Mouse (Mus musculus) left cerebral cortex, adult 18-20 months (tissue): Measurements from ENCODE around the gene Hk2. TPM values are rescaled to one million over a fixed set of nuclear protein-coding genes. Genes with fewer than 3 reads are reported as not detected.
"Not testable (repeated sequence)": the region's sequence is repeated elsewhere in the genome, so short reads cannot be mapped to it uniquely, and the experiment has no call there.

Experiments used
- DNase-seq, 2 experiments: peaks; one replicate each; pipeline ENCODE4 v3.0.0; 2021 to 2022; ENCODE audit warnings: low spot score in 2 of 2, mixed read lengths in 1 of 2
- total RNA-seq, 2 experiments: library from RNA; stranded (reverse); gene quantifications; 2 replicates each; pipeline ENCODE4 v1.2.3; 2021

Gene Hk2
- total RNA-seq, 2 experiments from 2014 or later = 2.5 to 4.4 TPM

DNA sequence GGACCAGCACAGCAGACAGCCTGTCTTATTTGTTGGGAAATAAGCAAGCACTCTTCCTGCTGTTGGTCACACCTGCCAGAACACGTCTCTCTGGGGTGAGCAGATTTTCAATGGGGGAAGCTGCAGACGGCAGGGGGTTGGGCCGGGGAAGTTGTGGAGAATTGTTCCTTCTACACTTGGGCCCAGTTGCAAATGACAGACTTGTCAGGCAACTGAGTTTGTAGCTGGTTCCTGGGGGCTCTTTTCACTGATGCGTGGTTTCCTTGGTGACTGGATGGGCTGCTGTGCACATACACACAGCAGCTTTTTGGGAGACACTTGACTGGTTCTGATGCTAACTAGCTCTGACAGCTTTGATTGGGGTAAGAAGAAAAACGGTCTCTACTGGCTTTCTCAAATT lies 74.4 kb downstream of the Hk2 start:
- DNase-seq = no peak

DNA sequence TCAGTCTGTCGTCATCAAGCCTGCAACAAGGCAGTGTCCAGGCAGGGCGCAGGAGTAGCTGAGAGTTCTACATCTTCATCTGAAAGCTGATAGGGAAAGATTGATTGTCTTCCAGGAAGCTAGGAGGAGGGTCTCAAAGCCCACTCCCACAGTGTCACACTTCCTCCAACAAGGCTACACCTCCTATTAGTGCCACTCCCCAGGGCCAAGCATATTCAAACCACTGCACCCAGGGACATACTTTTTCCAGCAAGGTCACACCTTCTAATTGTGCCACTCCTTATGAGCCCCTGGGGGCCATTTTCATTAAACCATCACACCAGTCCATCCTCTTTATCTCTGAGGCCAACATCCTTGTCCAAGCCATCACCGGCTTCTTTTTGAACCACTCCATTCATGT lies 77.5 kb downstream of the Hk2 start:
- no peak for DNase-seq

DNA sequence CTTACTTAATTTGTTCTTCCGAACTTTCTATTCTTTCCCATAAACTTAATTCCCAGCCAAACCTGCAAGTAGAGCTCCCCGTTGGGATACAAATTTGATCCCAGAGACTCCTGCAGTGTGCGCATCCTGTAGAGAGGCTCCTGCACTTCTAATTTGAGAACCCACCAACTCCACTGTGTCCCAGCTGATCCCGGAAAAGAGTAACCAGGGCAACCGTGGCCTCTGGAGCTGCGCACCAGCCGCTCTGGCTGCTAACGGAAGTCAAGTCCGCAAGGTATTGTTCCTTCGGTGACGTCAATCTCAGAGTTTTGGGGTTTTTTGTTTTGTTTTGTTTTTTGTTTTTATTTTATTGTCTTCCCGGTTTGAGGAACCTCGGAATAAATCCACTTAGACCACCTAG lies 79.6 kb downstream of the Hk2 start:
- DNase-seq = no peak

DNA sequence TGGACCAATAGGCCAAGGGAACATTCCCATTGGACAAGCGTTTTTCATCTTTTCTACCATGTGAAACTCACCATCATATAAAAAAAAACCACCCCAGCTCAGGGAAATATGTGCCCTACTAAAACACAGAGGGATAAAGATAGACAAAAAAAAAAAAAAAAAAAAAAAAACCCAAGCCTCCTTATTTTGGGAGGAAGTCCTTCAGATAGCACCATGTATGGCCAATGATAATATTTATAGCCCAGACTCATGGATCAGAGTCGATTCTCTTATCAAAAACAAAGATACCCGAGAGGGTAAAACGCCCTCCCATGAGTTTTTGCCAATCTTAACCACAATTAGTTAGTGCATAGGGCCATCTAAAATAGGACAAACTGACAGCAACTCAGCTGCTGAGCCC lies 84.8 kb downstream of the Hk2 start:
- no peak for DNase-seq

DNA sequence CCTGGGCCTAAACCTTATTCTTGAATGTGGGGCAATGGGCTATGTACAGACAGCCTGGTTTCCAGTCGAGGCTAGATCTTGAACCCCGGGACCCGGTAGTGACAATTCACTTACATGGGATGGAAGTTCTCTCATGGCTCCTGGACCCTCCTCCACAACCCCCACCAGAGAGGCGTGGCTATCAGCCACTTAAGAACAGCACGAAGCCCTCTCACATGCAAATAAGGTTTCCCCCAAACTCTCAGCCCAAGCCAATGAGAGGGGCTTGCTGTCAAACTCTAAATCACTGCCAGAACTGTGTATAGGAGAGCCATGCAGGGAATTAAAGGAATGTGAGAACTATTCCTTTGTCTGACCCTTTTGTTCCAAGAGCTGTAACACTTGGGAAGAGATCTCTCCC lies 85.7 kb downstream of the Hk2 start:
- DNase-seq = not testable (repeated sequence)

DNA sequence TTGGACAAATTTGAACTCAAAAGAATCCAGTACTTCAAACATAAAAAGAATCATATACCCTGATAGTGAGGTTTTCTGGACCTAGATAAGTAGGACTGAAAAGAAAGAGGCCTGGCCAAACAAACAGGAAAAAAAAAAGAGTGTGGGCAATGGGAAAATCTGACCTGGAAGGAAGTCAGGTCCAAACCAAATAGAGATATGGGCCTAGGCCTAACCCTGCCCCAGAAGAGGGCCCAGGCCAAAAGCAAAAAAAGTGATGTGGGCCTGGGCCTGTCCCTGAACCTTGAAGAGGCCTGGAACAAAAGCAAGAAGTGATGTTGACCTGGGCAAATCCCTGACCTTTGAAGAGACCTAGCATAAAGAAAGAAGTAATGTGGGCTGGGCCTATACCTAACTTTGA lies 90.1 kb downstream of the Hk2 start:
- DNase-seq = no peak

DNA sequence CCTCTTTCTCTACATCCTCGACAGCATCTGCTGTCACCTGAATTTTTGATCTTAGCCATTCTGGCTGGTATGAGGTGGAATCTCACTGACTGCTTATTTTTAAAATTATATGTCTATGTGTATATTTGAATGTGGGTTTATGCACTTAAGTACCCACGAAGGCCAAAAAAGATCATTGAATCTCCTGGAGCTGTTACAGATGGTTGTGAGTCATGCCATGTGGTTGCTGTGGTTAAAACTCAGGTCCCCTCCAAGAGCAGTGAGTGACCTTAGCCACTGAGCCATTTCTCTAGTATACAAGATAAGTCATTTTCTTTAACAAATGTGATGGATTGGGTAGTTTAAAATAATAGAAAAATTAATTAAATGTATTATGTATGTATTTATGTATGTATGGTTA lies 95.0 kb downstream of the Hk2 start:
- not testable (repeated sequence) for DNase-seq

DNA sequence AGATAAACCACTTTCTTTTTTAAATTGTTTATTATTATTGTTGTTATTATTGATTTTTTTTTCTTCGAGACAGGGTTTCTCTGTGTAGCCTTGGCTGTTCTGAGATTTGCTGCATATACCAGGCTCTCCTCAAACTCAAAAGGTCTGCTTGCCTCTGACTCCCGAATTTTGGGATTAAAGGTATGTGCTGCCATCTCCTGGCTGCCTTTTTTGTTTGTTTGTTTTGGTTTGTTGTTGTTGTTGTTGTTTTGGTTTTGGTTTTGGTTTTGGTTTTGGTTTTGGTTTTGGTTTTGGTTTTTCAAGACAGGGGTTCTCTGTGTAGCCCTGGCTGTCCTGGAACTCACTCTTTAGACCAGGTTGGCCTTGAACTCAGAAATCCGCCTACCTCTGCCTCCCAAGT lies 96.6 kb downstream of the Hk2 start:
- DNase-seq = not testable (repeated sequence)

Other genes with a start within 250 kb of the Hk2 start
- 10 to 100 TPM; 34.5 to 36.1 TPM for gene Pole4, start 69.1 kb downstream of the Hk2 start, total RNA-seq
- 10 to 100 TPM; 37.8 to 41.2 TPM for gene Sema4f, start 165.3 kb upstream of the Hk2 start, total RNA-seq
- gene M1ap, start 172.4 kb upstream of the Hk2 start, total RNA-seq = not detected